Mouse (Mus musculus): ENCODE data around the gene Cox7b2.
"Not testable (repeated sequence)": the region's sequence is repeated elsewhere in the genome, so short reads cannot be mapped to it uniquely, and the experiment has no call there.

Gene Cox7b2

DNA sequence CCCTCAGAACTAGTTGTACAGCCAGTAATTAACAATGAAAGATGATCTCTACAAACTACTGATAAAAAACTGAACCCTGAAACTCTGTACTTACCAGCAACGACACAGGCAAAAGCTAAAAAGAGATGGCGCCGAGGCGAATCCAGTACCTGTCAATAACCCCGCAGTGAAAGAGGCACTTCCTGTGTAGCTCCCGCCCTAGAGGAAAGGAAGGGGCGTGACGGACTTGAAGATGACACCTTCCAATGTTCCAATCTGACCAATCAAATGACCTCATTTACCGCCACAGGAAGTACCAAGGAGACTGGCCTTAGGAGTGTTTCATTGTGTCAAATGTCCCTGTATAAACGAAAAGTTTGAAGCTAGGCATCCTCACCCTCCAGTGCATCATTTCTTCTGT, at the start of gene Cox7b2:
Gene Cox7b2 (minus strand): TSS at position 127 of the 400 bp plus-strand sequence.
- DNase-seq (ENCODE audit: low spot score): no peak

DNA sequence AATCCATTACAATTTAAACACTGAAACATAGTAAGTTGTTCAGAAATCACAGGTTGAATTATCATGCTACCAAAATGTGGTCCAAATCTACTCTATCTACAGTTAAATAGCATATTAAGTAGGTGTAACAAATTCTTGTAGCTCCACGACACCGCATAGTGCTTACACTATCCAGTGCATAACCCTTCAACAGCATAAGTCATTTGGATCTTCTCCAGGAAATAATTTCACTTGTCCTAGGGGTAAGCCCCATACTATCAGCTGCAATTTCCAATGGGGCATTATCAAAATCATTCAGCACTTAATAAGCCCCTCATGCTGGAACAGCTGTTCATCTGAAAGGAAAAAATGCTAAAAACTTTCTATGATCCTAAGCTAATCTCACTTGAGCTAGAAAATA, 47.3 kb upstream of the Cox7b2 start:
- no peak for DNase-seq (ENCODE audit: low spot score)

DNA sequence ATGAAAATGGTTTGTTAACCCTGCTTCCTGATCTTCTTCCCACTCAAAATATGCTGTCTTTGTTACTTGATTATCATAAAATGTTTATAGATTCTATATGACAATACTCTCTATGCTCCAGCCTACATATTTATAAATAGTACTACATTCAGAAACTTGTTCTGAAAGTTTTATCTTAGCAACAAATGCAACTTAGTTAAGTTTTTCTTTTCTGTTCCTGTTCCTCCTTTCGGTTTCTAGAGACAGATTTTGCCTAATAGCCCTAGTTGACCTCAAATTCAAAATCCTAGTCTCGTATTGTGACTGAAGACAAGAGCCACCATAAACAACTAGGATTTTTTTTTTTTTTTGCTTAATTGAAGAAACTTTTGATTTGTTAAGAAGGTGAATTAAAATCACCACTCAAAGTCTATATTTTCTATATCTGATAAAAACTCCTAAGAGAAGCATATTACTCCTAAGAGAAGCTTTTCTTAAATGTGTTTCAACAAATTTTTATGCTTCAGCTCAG, 45.8 kb upstream of the Cox7b2 start:
- no peak for DNase-seq (ENCODE audit: low spot score)

DNA sequence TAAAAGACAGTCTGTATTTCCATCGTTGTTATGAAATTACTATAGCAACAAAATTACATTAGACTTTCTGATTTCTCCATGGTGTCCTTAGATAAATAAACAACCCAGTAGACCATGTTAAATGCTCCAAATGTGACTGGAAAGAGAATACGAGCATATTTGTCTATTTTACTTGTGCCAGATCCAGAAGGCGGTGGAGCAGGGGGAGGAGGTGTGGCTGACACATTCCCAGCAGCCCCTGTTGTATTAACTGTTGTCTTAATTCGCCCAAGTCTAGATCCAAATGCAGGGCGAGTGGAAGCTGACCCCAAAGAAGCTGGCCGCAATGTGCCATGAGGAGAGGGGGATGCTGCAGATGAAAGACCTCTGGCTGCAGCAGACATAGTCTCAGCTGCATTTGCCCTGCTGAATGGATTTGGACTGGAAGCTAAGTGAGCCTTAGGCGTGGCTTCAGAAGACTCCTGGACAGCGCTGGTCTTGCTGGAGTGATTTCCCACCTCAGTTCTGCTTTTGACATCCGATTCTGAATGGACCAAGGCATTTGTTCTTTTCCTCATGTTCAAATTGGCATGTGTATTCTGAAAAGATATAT, 23.7 kb upstream of the Cox7b2 start:
- DNase-seq (ENCODE audit: low spot score): no peak

DNA sequence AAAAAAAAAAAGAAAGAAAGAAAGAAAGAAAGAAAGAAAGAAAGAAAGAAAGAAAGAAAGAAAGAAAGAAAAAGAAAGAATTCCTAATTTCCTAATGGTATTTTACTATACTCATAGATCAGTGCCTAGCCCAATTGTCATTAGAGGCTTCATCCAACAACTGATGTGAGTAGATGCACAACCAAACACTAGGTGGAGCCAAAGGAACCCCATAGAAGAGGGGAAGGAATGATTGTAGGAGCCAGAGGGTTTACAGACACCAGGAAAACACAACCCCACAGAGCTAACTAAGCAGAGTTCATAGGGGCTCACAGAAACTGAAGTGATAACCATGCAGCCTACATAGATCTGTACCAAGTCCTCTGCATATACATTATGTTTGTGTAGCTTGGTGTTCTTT, 2.5 kb downstream of the Cox7b2 start:
- peak; percentile 3 for DNase-seq (ENCODE audit: low spot score)

DNA sequence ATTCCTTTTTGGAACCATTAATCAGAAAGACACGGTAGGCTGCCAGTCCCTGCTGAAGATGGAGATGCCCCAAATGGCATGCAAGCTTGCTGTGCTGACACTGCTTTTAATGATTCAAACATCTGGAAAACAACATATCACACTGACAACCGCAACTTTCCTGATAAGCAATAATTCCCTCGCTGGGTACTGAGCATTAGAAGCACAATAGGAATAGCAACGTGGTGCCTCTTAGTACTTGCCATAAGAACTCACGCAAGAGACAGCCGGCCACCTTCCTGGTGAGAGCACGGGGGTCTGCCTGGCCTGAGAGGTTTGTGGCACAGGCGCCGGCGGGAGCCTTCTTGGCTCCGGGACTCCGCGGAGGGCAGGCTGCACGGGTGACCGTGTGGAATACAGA, 22.5 kb downstream of the Cox7b2 start:
- DNase-seq (ENCODE audit: low spot score): not testable (repeated sequence)

DNA sequence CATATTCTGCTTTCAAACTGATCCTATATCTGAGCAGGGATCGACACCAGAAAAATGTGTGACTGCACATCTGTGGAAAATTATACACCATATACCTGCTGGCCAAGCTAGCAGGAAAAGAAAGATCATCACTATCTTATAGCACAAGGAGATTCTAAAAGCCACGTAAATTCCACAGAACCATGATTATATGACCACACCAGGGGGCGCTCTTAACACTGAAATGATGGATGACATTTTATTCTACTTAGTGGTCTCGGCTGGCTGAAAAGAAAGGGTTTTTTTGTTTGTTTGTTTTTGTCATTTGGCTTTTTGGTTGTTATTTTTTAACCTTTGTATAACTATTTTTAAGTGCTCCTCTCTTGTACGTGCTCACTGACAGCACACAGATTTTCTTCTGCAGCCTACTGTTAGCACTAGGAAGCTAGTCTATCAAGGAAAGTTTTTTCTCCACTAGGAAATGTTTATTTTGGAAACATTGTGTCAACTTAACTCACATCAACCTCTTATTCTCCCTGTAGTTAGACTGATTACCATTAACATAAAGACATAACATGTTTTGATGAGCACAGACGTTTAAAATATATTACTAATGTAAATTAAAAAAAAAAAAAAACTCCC, 45.8 kb downstream of the Cox7b2 start:
- peak; percentile 36 for DNase-seq (ENCODE audit: low spot score)

DNA sequence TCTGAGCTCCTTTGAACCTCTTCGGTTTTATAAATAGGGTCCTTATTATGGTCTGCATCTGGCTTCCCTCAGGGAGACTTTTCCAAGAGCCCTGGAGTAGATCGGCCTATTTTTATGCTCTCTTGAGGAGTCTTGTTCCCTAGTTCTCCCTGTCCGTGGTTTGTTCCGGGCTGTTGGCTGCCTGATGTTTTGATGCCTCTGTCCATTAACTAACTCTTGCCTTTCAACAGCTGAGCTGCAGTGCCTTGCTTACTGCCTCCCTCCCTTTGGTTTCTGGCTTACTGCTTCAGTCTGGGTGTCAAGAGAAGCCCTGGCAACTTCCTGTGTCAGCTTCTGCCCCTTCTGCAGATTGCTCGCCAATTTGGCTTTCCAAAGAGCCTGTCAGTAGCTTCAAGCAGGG, 52.4 kb downstream of the Cox7b2 start:
- DNase-seq (ENCODE audit: low spot score): no peak

DNA sequence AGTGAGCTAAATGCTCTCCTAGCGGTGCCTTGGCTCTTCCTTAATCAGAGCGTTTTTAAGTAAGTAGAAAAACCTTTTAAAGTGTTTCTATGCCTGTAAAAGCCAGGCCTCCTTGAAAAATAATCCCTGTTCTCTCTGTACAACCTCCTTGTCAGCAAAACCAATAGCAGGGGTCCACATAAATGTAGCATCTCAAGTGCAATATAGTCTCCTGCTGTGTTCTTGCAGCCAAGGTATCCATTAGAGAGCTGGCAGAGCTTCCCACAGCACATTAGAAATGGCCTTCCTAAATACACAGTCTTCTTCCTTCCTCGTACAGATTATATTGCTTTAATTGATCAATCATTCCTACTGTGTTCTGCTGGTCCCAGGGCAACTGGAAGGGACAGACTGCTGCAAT, 91.0 kb downstream of the Cox7b2 start:
- DNase-seq (ENCODE audit: low spot score): no peak

DNA sequence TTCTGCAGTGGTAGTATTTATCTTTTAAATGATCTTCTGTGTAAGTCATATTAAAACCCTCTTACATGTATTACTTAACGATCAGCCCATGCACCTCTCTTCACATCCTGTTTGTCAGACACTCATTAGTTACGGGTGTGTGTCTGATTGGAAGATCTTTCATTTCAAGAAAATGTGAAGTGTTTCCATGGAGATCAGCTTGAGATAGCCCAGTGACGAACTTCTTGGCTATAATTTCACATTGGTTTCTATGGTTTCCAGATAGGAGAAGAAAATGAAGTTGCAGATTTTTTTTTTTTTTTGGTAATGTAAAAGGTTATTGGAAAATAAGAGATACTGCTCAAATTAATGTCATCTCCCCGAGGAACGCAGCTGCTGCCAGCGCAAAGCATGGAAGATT, 107.8 kb downstream of the Cox7b2 start:
- DNase-seq (ENCODE audit: low spot score): no peak

Measured in urinary bladder, postnatal 14 days (tissue).